Mouse (Mus musculus): ENCODE data around the gene Cd5. TPM values are rescaled to one million over a fixed set of nuclear protein-coding genes. Genes with fewer than 3 reads are reported as not detected.

Gene Cd5
- total RNA-seq, 2 experiments from 2014 or later = not detected

DNA sequence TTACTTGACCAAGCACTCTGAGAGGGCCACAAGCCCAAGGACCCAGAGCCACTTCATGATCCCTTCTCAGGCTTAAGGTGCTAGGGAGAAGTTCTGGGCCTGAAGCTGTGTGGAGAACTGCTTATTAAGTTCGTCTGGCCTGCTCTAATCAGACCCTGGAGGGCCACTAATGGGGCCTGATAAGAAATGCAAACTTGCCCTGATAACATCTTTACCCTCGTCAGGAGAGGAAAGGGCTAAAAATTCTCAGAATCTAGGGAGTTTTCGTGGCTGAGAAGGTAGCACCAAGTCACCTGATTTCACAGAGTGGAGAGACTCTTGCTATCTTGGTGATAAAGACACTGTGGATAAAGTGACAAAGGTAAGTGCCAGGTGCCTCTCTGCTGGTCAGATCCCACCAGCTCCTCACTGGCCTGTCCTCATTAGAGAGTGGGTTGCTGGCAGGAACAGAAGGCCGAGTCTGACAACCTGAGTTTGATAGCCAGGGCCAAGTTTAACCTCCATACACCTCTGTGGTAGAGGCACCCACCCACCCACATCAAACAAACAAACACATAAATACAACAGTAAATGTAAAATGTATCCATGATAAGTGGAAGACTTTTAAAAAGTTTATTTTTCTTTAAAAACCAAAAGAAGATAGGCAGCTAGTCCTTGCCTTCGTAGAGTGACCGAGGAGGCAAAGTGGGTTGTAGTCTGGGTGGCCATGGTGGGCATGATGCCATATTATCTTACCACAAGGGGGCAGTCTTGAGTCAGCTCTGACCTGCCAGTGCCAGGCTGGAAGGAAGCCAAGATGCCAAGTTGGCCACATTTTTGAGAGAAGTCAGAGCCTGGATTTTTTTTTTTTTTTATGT is 60.7 kb downstream of the Cd5 start, which contains the start of gene Pga5:
Gene Pga5 (minus strand): TSS at position 157 of the 857 bp plus-strand sequence.
- ATAC-seq (replicated peaks; ENCODE audit: poor library complexity) = peak; percentile 89

DNA sequence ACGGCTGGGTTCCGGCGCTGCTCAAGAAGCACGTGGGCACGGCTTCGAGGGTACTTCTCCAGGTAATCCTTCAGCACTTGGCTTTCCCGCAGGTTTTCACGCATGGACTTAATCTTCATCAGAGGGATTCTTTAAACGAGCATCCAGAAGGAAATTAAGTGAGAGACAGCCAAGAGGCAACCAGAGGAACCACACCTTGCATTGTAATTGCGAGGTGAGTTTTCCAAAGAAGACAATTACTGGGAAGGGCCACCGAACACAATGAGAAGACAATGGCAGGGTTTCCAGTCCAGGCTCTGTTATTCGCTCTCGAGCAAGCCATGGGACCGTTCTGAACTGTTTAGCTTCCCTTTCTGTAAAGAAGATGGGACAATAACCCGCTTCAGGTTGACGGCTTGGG is 62.1 kb downstream of the Cd5 start:
- ATAC-seq (replicated peaks; ENCODE audit: poor library complexity) = no peak

DNA sequence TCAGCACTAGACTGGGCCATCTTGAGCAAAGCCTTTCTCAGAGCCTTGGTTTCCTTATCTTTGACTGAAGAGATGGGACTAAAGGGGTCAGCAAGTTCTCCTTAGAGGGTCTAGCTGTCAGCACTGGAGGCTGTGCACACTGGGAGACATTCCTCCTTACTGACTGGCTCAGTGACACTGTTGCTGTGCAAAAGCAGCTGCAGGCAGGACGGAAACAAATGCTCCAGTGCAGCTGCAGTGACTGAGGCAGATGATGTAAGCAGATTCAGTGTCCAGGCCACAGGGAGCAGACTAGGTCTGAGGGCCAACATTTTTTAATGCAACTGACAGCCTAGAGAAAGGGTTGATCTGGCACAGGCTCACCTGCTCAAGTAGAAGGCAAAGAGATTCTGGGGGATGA is 65.5 kb downstream of the Cd5 start:
- no peak for ATAC-seq (replicated peaks; ENCODE audit: poor library complexity)

DNA sequence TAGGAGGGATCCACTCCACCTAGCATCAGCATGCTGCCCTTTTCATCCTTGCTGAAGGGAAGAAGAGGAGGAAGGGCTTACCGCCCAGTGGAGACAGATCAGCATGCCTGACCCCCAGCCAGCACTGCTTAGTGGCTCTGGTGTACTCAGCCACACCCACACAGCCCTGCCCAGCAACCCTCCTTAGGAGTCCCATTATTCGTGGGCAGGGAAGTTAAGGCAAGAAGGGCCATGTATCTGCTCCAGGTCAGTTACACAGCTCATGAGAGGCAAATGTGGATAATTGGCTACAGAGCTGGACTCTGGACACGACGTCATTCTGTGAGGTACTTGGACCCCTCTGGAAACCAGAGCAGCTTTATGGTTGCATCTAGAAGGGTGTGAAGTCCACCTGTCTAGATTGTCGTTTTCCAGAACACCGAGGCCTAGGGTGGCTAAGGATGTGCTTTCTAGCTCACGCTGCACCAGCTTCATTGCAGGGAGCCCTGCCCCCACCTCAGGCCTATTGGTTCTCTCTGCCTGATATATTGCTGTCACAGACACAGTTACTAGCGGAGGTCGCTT is 66.9 kb downstream of the Cd5 start:
- ATAC-seq (replicated peaks; ENCODE audit: poor library complexity) = no peak

DNA sequence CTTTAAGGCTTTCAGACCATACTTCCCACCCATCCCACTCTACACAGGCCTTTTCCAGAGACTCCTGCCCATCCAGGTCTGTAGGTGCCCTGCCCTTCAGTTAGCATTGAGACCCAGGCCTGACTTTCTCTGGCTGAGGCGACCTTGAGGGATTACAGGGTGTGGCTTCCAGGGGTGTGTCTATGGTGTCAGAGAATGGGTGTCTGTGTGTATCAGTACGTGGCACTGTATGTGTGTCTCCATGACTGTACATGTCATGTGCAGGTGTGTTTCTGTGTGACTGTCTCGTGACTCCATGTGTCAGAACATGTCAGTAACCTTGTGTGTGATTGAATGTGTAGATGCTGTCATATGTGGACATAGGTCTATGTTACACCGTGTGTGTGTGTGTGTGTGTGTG is 67.5 kb downstream of the Cd5 start:
- ATAC-seq (replicated peaks; ENCODE audit: poor library complexity) = no peak

Other genes with a start within 250 kb of the Cd5 start
- 53.8 and 60.5 TPM in 2 replicates for gene Cpsf7, start 213.7 kb downstream of the Cd5 start, total RNA-seq (2015)
- gene Cpsf7, start 213.7 kb downstream of the Cd5 start, total RNA-seq (2017) = 30.0 and 37.9 TPM in 2 replicates
- gene Sdhaf2, start 212.9 kb downstream of the Cd5 start, total RNA-seq (2015) = 43.3 and 45.4 TPM in 2 replicates
- gene Sdhaf2, start 212.9 kb downstream of the Cd5 start, total RNA-seq (2017) = 54.4 and 60.1 TPM in 2 replicates
- 42.9 and 50.8 TPM in 2 replicates for gene Tmem216, start 182.8 kb downstream of the Cd5 start, total RNA-seq (2015)
- gene Tmem216, start 182.8 kb downstream of the Cd5 start, total RNA-seq (2017) = 25.3 and 28.7 TPM in 2 replicates
- gene Cyb561a3, start 161.8 kb downstream of the Cd5 start, total RNA-seq (2015) = 27.5 and 28.6 TPM in 2 replicates
- gene Cyb561a3, start 161.8 kb downstream of the Cd5 start, total RNA-seq (2017) = 28.8 and 29.6 TPM in 2 replicates
- gene Tmem138, start 161.6 kb downstream of the Cd5 start, total RNA-seq (2015) = 37.8 and 38.7 TPM in 2 replicates
- 8.2 and 10.5 TPM in 2 replicates for gene Tmem138, start 161.6 kb downstream of the Cd5 start, total RNA-seq (2017)
- gene Ddb1, start 133.7 kb downstream of the Cd5 start, total RNA-seq (2015) = 102 and 114 TPM in 2 replicates
- gene Ddb1, start 133.7 kb downstream of the Cd5 start, total RNA-seq (2017) = 343 and 424 TPM in 2 replicates
- 7.7 and 11.1 TPM in 2 replicates for gene Tkfc, start 133.3 kb downstream of the Cd5 start, total RNA-seq (2015)
- 5.5 and 5.9 TPM in 2 replicates for gene Tkfc, start 133.3 kb downstream of the Cd5 start, total RNA-seq (2017)
- 0.10 TPM in 2 replicates for gene Vwce, start 104.8 kb downstream of the Cd5 start, total RNA-seq (2015)
- gene Vwce, start 104.8 kb downstream of the Cd5 start, total RNA-seq (2017) = 0.51 TPM in 1 of 2 replicates, not detected in the other
- gene Pga5, start 60.9 kb downstream of the Cd5 start, total RNA-seq (2015) = not detected in 2 replicates
- not detected in 2 replicates for gene Pga5, start 60.9 kb downstream of the Cd5 start, total RNA-seq (2017)
- gene Vps37c, start 50.3 kb downstream of the Cd5 start, total RNA-seq (2015) = 17.6 and 21.0 TPM in 2 replicates
- gene Vps37c, start 50.3 kb downstream of the Cd5 start, total RNA-seq (2017) = 14.7 and 15.2 TPM in 2 replicates
- gene Cd6, start 91.1 kb upstream of the Cd5 start, total RNA-seq (2015) = 0.46 and 0.69 TPM in 2 replicates
- 1.3 and 1.4 TPM in 2 replicates for gene Cd6, start 91.1 kb upstream of the Cd5 start, total RNA-seq (2017)
- 0.57 and 0.85 TPM in 2 replicates for gene Slc15a3, start 100.7 kb upstream of the Cd5 start, total RNA-seq (2015)
- 0.37 and 1.5 TPM in 2 replicates for gene Slc15a3, start 100.7 kb upstream of the Cd5 start, total RNA-seq (2017)
- gene Tmem132a, start 130.9 kb upstream of the Cd5 start, total RNA-seq (2015) = 0.17 TPM in 1 of 2 replicates, not detected in the other
- 0.30 TPM in 1 of 2 replicates, not detected in the other for gene Tmem132a, start 130.9 kb upstream of the Cd5 start, total RNA-seq (2017)
- 14.9 and 16.5 TPM in 2 replicates for gene Tmem109, start 143.0 kb upstream of the Cd5 start, total RNA-seq (2015)
- 13.2 and 17.8 TPM in 2 replicates for gene Tmem109, start 143.0 kb upstream of the Cd5 start, total RNA-seq (2017)
- gene Prpf19, start 156.2 kb upstream of the Cd5 start, total RNA-seq (2015) = 70.5 and 77.5 TPM in 2 replicates
- 159 and 191 TPM in 2 replicates for gene Prpf19, start 156.2 kb upstream of the Cd5 start, total RNA-seq (2017)
- not detected in 2 replicates for gene Zp1, start 181.6 kb upstream of the Cd5 start, total RNA-seq (2015)
- not detected in 2 replicates for gene Zp1, start 181.6 kb upstream of the Cd5 start, total RNA-seq (2017)
- gene Ptgdr2, start 198.2 kb upstream of the Cd5 start, total RNA-seq (2015) = 0.07 and 0.17 TPM in 2 replicates
- gene Ptgdr2, start 198.2 kb upstream of the Cd5 start, total RNA-seq (2017) = 0.07 TPM in 1 of 2 replicates, not detected in the other
- 28.1 and 31.0 TPM in 2 replicates for gene Ccdc86, start 210.3 kb upstream of the Cd5 start, total RNA-seq (2015)
- 17.6 and 20.5 TPM in 2 replicates for gene Ccdc86, start 210.3 kb upstream of the Cd5 start, total RNA-seq (2017)
- not detected in 2 replicates for gene Ms4a10, start 235.7 kb upstream of the Cd5 start, total RNA-seq (2015)
- not detected in 2 replicates for gene Ms4a10, start 235.7 kb upstream of the Cd5 start, total RNA-seq (2017)